Mouse (Mus musculus): ENCODE measurements around the gene Filip1.

Filip1 gene

DNA sequence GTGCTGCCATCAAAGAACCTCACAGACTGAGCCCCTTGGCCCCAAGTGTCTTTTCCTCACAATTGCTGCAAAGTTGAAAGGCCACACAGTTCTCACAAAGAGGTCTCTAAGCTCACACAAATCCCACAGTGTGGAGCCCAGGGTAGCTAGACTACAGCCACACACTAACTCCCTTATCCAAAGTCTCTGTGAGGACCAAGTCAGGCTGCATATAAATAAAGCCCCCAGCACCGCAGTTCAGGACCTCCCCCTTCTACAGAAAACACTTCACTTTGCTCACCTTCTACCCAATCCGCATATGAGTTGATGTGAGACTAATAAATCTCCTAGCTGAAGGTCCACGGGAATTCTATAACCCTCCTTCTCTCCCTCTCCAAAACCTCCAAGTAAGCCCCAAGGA is 228.2 kb downstream of the Filip1 start:
- no peak for DNase-seq (ENCODE audit: low read depth, low spot score)

DNA sequence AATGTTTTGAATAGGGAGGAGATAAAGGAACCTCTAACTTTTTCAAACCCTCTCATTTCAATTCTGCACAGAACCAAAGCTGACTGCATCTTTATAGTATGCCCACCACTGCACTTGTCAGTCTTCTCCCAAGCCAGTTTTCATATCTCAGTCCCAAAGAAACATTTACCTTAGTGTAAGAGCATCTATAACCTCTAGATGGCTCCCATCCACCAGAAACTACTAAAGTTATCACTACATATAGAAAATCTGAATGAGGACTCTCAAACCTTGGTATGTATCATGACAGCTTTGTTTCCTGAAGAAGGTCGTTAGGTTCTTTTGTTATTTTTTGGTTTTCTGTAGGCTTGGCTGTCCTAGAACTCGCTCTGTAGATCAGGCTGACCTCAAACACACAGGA is 233.3 kb downstream of the Filip1 start:
- DNase-seq (ENCODE audit: low read depth, low spot score) = peak; percentile 57

DNA sequence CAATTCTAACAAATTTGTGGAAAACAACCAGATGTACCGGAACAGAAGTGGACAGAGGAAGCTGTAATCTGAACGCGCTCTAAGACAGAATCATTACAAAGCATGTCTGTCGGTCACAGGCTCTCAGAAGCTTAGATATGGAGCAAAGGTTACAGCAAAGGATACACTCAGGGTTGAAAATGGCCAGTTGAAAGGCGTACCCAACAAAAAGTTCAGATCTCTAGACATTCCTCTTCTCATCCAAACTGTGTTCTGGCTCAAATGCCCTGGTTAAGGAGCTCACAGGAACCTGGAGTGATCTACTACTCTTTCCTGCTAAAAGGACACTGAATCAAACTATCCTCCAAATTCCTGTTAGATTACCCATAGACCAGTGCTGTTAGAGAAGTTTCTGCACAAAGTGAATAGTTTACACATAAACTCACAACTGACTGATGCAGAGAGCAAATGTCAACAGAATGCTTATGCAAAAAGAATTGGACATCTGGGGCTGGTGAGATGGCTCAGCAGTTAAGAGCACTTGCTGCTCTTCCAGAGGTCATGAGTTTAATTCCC is 245.6 kb downstream of the Filip1 start:
- DNase-seq (ENCODE audit: low read depth, low spot score) = no peak

DNA sequence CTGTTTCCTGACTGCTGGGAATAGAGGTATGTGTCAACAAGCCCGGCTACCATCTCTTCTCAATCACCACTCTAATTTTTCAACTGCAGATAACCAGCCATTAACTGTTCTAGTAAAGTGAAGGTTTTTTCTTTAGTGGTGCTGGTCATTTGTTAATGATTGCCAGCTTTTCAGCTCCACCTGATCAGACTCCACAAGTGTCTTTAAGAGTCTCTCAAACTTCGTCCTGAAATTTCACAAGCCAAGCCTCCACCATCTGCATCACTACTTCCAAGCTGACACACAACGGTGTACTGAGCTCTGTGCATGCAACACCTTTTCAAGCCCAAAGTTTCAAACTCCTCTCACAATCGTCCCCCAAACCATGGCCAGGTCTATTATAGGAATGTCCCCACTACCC is 247.3 kb downstream of the Filip1 start:
- no peak for DNase-seq (ENCODE audit: low read depth, low spot score)
